Mouse (Mus musculus): ENCODE results near the gene Sel1l3. TPM values are rescaled to one million over a fixed set of nuclear protein-coding genes. Genes with fewer than 3 reads are reported as not detected.

Gene Sel1l3
- total and polyA plus RNA-seq, 3 experiments: 0.28 to 0.76 (median 0.34) TPM

DNA sequence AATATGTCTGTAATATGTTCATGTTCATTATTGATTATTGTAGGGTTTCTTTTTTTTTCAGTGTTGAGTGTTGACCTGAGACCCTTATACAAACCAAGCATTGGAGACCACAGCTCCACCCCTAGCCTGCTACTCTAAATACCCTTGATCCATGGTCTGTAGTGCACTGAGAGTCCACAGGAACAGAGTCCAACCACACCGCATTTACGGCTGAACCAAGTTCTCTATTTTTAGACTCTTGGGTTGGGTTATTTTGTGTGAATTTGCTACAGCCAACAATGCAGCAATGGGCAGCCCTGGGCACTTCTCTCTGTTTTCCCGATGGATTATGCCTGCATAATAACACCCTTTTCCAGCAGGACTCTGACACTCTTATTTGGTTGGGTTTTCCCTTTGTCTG, 54.6 kb downstream of the Sel1l3 start:
- no peak overlapping the region for H3K9ac ChIP-seq (ENCODE audit: insufficient read depth, low read depth)
- TF ChIP-seq MXI1 (IDR thresholded peaks at IDR 0.05; ENCODE audit: low read depth, low read length) (no peak), IRF4 (IDR thresholded peaks at IDR 0.05; ENCODE audit: low read depth, low read length) (no peak), MYC (IDR thresholded peaks at IDR 0.05; ENCODE audit: low read depth, low read length) (no peak), JUN (IDR thresholded peaks at IDR 0.05; ENCODE audit: insufficient read depth, low read depth, low read length) (no peak), MEF2A (IDR thresholded peaks at IDR 0.05; ENCODE audit: borderline replicate concordance, low read depth, low read length) (no peak), TCF12 (IDR thresholded peaks at IDR 0.05; ENCODE audit: low read depth, low read length) (no peak), JUND (conservative IDR thresholded peaks at IDR 0.05; ENCODE audit: low read depth, low read length) (no peak), POLR2AphosphoS2 (IDR thresholded peaks at IDR 0.05; ENCODE audit: low read depth, low read length) (no peak), ELF1 (IDR thresholded peaks at IDR 0.05; ENCODE audit: low read depth, low read length) (no peak), HCFC1 (IDR thresholded peaks at IDR 0.05; ENCODE audit: low read depth, low read length) (no peak), CHD1 (IDR thresholded peaks at IDR 0.05; ENCODE audit: low read depth, low read length) (no peak), BHLHE40 (IDR thresholded peaks at IDR 0.05; ENCODE audit: low read depth, low read length) (no peak), ZKSCAN1 (IDR thresholded peaks at IDR 0.05; ENCODE audit: borderline replicate concordance, low read depth, low read length) (no peak), CHD2 (IDR thresholded peaks at IDR 0.05; ENCODE audit: low read length) (no peak), USF2 (conservative IDR thresholded peaks at IDR 0.05; ENCODE audit: low read depth, low read length) (no peak), POLR2A (IDR thresholded peaks at IDR 0.05; ENCODE audit: low read depth, low read length) (no peak), RCOR1 (conservative IDR thresholded peaks at IDR 0.05; ENCODE audit: low read depth, low read length) (no peak), GABPA (IDR thresholded peaks at IDR 0.05; ENCODE audit: insufficient replicate concordance, low read depth, low read length) (no peak), ZNF384 (IDR thresholded peaks at IDR 0.05; ENCODE audit: low read depth, low read length) (no peak)
- H3K36me3 ChIP-seq (replicated peaks in 1 of 2; ENCODE audit: control insufficient read depth in 1 of 2, insufficient read depth in 1 of 2, low read length in 1 of 2): no peaks in the 10 kb centered on the region
- no peak overlapping the region for H3K4me3 ChIP-seq (replicated peaks in 1 of 3; ENCODE audit: low read depth in 2 of 3, low read length in 2 of 3, poor library complexity in 1 of 3)
- no peak for DNase-seq (ENCODE audit: extremely low read depth)
- no peaks in the 10 kb centered on the region for H3K9me3 ChIP-seq (replicated peaks; ENCODE audit: low read length)
- H3K79me2 ChIP-seq (replicated peaks; ENCODE audit: control insufficient read depth, extremely low read depth, insufficient read depth, poor library complexity, severe bottlenecking): no peaks in the 10 kb centered on the region
- in situ Hi-C loops (cut with MboI; ENCODE audit: low pct_ligation_motif_present, low pct_unique_long_range_greater_than_20kb, low sequenced_read_pairs): no loop called here
- H3K27me3 ChIP-seq (replicated peaks): no peaks in the 10 kb centered on the region
- H3K4me1 ChIP-seq (ENCODE audit: control insufficient read depth in 1 of 2, insufficient read depth in 2 of 2): peaks cover 0 to 8% of the 10 kb centered on the region in 2 experiments; a peak in 2 of 4 replicates
- dilution Hi-C loops (cut with MboI; ENCODE audit: extremely low pct_ligation_motif_present, extremely low pct_unique_long_range_greater_than_20kb, low sequenced_read_pairs): no loop called here
- H3K4me2 ChIP-seq (ENCODE audit: insufficient read depth, low read depth, poor library complexity, severe bottlenecking): no peak overlapping the region
- no peak overlapping the region for H3K27ac ChIP-seq (ENCODE audit: insufficient read depth, low read depth)

DNA sequence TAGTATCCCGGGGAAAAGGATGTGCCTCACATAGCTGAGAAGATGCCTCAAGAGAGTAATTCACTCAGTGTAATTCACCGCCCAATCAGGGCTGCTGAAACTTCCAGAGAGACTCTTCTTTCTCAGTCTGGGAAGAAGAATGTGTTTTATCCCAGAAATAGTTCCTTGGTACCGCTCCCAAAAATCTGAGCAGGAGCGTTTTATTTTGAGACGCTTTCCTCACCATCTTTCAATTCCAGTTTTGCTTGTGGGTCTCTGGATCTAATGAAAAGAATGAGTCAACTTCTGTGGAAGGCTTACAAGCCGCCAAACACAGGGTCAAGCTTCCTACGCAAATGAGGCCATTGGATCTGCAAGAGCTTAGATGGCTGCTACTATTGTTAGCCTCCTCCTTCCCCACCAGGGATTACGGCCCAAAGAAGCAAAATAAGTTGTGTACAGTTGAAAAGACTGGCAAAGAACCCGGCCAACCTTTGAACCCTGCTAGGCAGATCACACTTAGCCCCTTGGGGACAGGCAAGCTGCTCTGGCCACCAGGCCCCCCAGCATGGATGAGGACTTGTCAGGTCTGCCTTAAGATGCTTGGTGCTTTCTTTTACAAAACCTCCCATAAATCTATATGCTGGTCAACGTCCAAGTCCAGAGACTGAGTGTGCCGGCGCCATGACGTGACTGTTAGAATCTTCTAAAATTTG, 57.6 kb downstream of the Sel1l3 start:
- no peaks in the 10 kb centered on the region for H3K36me3 ChIP-seq (replicated peaks in 1 of 2; ENCODE audit: control insufficient read depth in 1 of 2, insufficient read depth in 1 of 2, low read length in 1 of 2)
- H3K4me1 ChIP-seq (ENCODE audit: control insufficient read depth in 1 of 2, insufficient read depth in 2 of 2): peaks cover 0 to 25% of the 10 kb centered on the region in 2 experiments; a peak in 3 of 4 replicates
- H3K9me3 ChIP-seq (replicated peaks; ENCODE audit: low read length): no peaks in the 10 kb centered on the region
- no peak overlapping the region for H3K4me3 ChIP-seq (replicated peaks in 1 of 3; ENCODE audit: low read depth in 2 of 3, low read length in 2 of 3, poor library complexity in 1 of 3)
- DNase-seq (ENCODE audit: extremely low read depth): no peak
- H3K27ac ChIP-seq (ENCODE audit: insufficient read depth, low read depth): no peak overlapping the region
- H3K9ac ChIP-seq (ENCODE audit: insufficient read depth, low read depth): no peak overlapping the region
- in situ Hi-C loops (cut with MboI; ENCODE audit: low pct_ligation_motif_present, low pct_unique_long_range_greater_than_20kb, low sequenced_read_pairs) (no loop called here), dilution Hi-C loops (cut with MboI; ENCODE audit: extremely low pct_ligation_motif_present, extremely low pct_unique_long_range_greater_than_20kb, low sequenced_read_pairs) (no loop called here)
- no peak for TF ChIP-seq MEF2A (IDR thresholded peaks at IDR 0.05; ENCODE audit: borderline replicate concordance, low read depth, low read length)
- TF ChIP-seq CHD2 (IDR thresholded peaks at IDR 0.05; ENCODE audit: low read length): no peak
- TF ChIP-seq EP300 (IDR thresholded peaks at IDR 0.05; ENCODE audit: low read length): no peak
- no peak for TF ChIP-seq CTCF (conservative IDR thresholded peaks at IDR 0.05 in 1 of 2, IDR thresholded peaks at IDR 0.05 in 1 of 2; ENCODE audit: low read depth in 2 of 2, low read length in 2 of 2)
- TF ChIP-seq PAX5 (IDR thresholded peaks at IDR 0.05; ENCODE audit: low read length): no peak
- TF ChIP-seq HCFC1 (IDR thresholded peaks at IDR 0.05; ENCODE audit: low read depth, low read length): no peak
- no peak for TF ChIP-seq POLR2A (IDR thresholded peaks at IDR 0.05; ENCODE audit: low read depth, low read length)
- TF ChIP-seq JUN (IDR thresholded peaks at IDR 0.05; ENCODE audit: insufficient read depth, low read depth, low read length): no peak
- TF ChIP-seq CHD1 (IDR thresholded peaks at IDR 0.05; ENCODE audit: low read depth, low read length): no peak
- no peak for TF ChIP-seq UBTF (IDR thresholded peaks at IDR 0.05; ENCODE audit: low read depth, low read length)
- no peak for TF ChIP-seq USF2 (conservative IDR thresholded peaks at IDR 0.05; ENCODE audit: low read depth, low read length)
- H3K27me3 ChIP-seq (replicated peaks): no peaks in the 10 kb centered on the region
- no peak overlapping the region for H3K4me2 ChIP-seq (ENCODE audit: insufficient read depth, low read depth, poor library complexity, severe bottlenecking)
- H3K79me2 ChIP-seq (replicated peaks; ENCODE audit: control insufficient read depth, extremely low read depth, insufficient read depth, poor library complexity, severe bottlenecking): no peaks in the 10 kb centered on the region

Data from CH12.LX (cell line).